Mouse (Mus musculus) lung, postnatal 0 days (tissue): ENCODE data around the gene Sec1.

Experiments used
- CTCF ChIP-seq: IDR thresholded peaks from 2 replicates; pipeline ENCODE4 v1.5.1; 2016; ENCODE audit warnings: antibody characterized with exemption, mild to moderate bottlenecking
- EP300 ChIP-seq: IDR thresholded peaks from 2 replicates; pipeline ENCODE4 v1.6.1; 2016; ENCODE audit warnings: antibody characterized with exemption, mild to moderate bottlenecking, control low read depth

DNA sequence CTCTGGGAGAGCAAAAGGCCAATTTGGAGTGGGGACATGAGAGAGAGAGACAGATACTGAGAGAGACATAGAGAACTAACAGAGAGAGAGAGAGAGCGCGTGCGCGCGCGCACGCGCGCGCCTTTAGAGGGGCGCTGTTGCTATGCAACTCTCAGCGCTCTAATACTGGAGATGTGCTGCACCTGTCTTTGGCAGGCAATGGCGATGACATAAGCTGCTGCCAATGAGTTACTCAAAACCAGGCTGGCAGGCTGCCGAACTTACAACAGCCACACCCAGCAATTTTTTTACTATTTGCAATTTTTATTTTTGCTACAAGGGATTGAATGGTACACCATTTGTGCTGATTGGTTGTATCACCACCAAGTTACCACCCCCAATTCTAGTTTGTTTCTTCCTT lies 26.4 kb downstream of the Sec1 start:
- no peak for TF ChIP-seq CTCF
- TF ChIP-seq EP300 = no peak
